Mouse (Mus musculus): ENCODE measurements around the gene Slc17a7.

GRCm38 (mm10) chr7:45153586-45153985 lies 10.2 kb upstream of the Slc17a7 start:
- TF ChIP-seq GATA1 (IDR thresholded peaks at IDR 0.05; ENCODE audit: low read length) (no peak), TAL1 (IDR thresholded peaks at IDR 0.05; ENCODE audit: low read length) (no peak)
